Mouse (Mus musculus) liver, embryonic 14.5 days (tissue): Measurements from ENCODE around the gene Cbln3.

Source experiments
- CTCF ChIP-seq: IDR thresholded peaks from 2 replicates; pipeline ENCODE4 v1.5.1; 2016; ENCODE audit warnings: antibody characterized with exemption, low read depth, control low read depth
- EP300 ChIP-seq: IDR thresholded peaks from 2 replicates; pipeline ENCODE4 v1.6.1; 2016; ENCODE audit warnings: antibody characterized with exemption, low read depth

GRCm38 (mm10) chr14:55855101-55855561 is 29.1 kb downstream of the Cbln3 start:
- TF ChIP-seq CTCF (no peak), EP300 (no peak)
